Mouse (Mus musculus) midbrain, embryonic 11.5 days (tissue): Measurements from ENCODE around the gene Angptl1. TPM values are rescaled to one million over a fixed set of nuclear protein-coding genes. Genes with fewer than 3 reads are reported as not detected.

Experiments used
- ATAC-seq: fragments of 200-750 bp; cut with Nextera tagmentation; 2 replicates; pipeline ENCODE4 v1.8.0; 2017; ENCODE audit warnings: moderate TSS enrichment, moderate library complexity; ENCODE audit not compliant: low FRiP score
- DNase-seq: peaks from one replicate; pipeline ENCODE4 v3.0.0; 2015; ENCODE audit warnings: low spot score; ENCODE audit errors: missing footprints
- H3K27ac ChIP-seq: fragments of 300-500 bp; sonication (generic); 2 replicates; pipeline ENCODE4 v1.5.1; 2014; ENCODE audit warnings: low read depth, low read length
- H3K27me3 ChIP-seq: fragments of 300-500 bp; sonication (generic); 2 replicates; pipeline ENCODE4 v1.6.1; 2014; ENCODE audit warnings: mild to moderate bottlenecking, low read length, moderate library complexity, mixed read lengths; ENCODE audit not compliant: control insufficient read depth, insufficient read depth
- H3K36me3 ChIP-seq: fragments of 300-500 bp; sonication (generic); 2 replicates; pipeline ENCODE4 v1.6.1; 2014; ENCODE audit warnings: mild to moderate bottlenecking, low read length, moderate library complexity, mixed read lengths; ENCODE audit not compliant: control insufficient read depth, insufficient read depth
- H3K4me1 ChIP-seq: fragments of 300-500 bp; sonication (generic); 2 replicates; pipeline ENCODE4 v1.6.1; 2014; ENCODE audit warnings: low read length; ENCODE audit not compliant: control insufficient read depth, insufficient read depth
- H3K4me2 ChIP-seq: fragments of 300-500 bp; sonication (generic); 2 replicates; pipeline ENCODE4 v1.6.1; 2014; ENCODE audit warnings: mild to moderate bottlenecking, moderate library complexity
- H3K4me3 ChIP-seq: fragments of 300-500 bp; sonication (generic); 2 replicates; pipeline ENCODE4 v1.5.1; 2014; ENCODE audit warnings: low read depth, low read length
- H3K9ac ChIP-seq: fragments of 300-500 bp; sonication (generic); 2 replicates; pipeline ENCODE4 v1.6.1; 2014; ENCODE audit warnings: low read length
- H3K9me3 ChIP-seq: fragments of 300-500 bp; sonication (generic); 2 replicates; pipeline ENCODE4 v1.6.1; 2016; ENCODE audit warnings: low read length; ENCODE audit not compliant: control insufficient read depth
- WGBS: fragments of 180-500 bp; shearing (Covaris S2); extraction: QIAGEN DNeasy Blood & Tissue Kit; methylation state at CpG from one replicate; pipeline ENCODE4 v1.1.7; 2014; 5-methylcytosine and 5-hydroxymethylcytosine counted together
- polyA plus RNA-seq: library from polyadenylated mRNA; unstranded; fragments of >200 nt; fragmentation: Nextera tagmentation; extraction: Ambion mirVana; gene quantifications from 2 replicates; pipeline ENCODE4 v1.2.1, GENCODE M21; 2014

Angptl1 gene
- polyA plus RNA-seq: 1.4 and 1.6 TPM in 2 replicates

DNA sequence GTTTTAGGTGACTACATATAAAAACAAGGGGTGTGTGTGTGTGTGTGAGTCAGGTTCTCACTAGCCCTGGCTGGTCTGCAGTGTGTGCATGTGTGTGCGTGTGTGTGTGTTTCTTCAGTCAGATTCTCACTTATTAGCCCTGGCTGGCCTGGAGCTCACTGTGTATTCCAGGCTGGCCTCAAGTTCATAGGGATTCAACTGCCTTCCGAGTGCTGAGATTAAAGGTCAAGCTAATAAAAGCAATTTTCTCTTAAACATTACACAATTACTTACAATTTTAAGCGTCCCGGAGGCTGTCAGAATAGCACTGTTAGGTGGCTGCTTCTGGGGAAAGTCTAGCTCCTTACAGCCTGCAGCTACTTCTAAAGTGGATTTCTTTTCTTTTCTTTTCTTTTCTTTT, at the start of gene Angptl1:
Gene Angptl1 (plus strand): TSS at position 386 of the 400 bp plus-strand sequence.
- Histone ChIP-seq H3K4me3 (no peak within 1 kb of the TSS), H3K4me2 (no peak within 1 kb of the TSS), H3K27me3 (no peaks in the 10 kb centered on the region), H3K9me3 (no peaks in the 10 kb centered on the region), H3K4me1 (peaks cover 5% of the 10 kb centered on the region), H3K9ac (no peak within 1 kb of the TSS), H3K36me3 (no peaks in the 10 kb centered on the region), H3K27ac (no peak within 1 kb of the TSS)
- 67% methylated on average over 4 of the region's 4 CpGs for WGBS
- ATAC-seq: no peak
- no peak for DNase-seq

DNA sequence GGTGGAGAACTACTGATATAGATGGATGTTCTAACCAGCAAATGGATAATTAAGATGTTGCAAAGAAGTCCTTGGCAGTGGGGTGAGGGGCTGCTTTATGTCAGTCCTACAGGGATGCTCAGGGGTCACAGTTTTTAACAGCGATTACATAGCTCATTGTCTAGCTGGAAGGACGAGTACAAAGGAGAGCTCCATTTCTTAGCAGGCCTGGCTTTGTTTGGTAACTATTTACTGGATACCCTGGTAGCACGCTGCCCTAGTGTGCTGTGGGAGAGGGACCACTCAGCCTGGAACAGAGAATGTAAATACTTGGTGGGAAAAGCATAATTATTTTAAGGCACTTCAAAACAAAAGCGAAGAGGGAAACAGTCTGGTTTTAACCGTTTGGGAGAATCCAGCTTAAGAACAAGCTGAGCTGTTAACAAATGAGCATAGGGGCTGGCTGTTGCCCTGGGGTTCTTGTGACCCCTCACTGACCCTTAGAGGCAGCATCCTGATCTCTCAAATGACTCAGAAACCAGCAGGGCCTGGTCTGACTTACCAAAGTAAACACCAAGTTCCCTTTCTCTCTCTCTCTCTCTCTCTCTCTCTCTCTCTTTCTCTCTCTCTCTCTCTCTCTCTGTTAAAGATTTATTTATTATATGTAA, 48.4 kb upstream of the Angptl1 start:
- H3K27ac ChIP-seq: no peak overlapping the region; the same call in 1 of the 2 replicates
- peaks cover 5% of the 10 kb centered on the region for H3K4me1 ChIP-seq
- peak; percentile 91 for DNase-seq
- peak; percentile 73 for ATAC-seq
- no peaks in the 10 kb centered on the region for H3K36me3 ChIP-seq
- no peak overlapping the region for H3K4me3 ChIP-seq
- H3K9me3 ChIP-seq: no peaks in the 10 kb centered on the region
- peaks cover 20% of the 10 kb centered on the region for H3K27me3 ChIP-seq
- WGBS: 5% methylated on average over 5 of the region's 5 CpGs
- no peak overlapping the region for H3K9ac ChIP-seq
- H3K4me2 ChIP-seq: no peak overlapping the region

DNA sequence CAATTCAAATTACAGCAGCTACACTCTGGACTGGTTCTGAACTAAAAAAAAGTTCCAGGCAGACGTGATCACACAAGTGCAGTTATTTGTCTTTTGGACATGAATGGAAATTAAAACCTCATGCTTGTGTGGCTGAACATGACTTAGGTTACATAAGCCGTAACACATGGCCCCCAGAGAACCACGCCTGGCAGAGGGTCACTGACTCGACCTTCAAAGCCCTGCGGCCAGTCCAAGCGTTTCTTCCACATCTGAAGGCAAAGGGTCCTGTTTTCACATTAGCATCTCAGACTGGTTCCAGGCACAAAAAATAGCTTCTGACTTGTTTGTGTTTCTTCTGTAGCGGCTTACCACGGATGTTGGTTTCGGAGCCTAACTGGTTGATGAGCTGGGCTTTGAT, 42.1 kb upstream of the Angptl1 start:
- DNase-seq: no peak
- H3K9ac ChIP-seq: no peak overlapping the region
- no peak for ATAC-seq
- no peak overlapping the region for H3K27ac ChIP-seq
- H3K4me3 ChIP-seq: no peak overlapping the region
- no peaks in the 10 kb centered on the region for H3K9me3 ChIP-seq
- no peak overlapping the region for H3K4me2 ChIP-seq
- no peaks in the 10 kb centered on the region for H3K4me1 ChIP-seq
- 0 out of 2 replicates have a peak, but pooled peaks cover 4% of the 10 kb centered on the region for H3K27me3 ChIP-seq
- 68% methylated on average over 9 of the region's 9 CpGs for WGBS
- no peaks in the 10 kb centered on the region for H3K36me3 ChIP-seq

DNA sequence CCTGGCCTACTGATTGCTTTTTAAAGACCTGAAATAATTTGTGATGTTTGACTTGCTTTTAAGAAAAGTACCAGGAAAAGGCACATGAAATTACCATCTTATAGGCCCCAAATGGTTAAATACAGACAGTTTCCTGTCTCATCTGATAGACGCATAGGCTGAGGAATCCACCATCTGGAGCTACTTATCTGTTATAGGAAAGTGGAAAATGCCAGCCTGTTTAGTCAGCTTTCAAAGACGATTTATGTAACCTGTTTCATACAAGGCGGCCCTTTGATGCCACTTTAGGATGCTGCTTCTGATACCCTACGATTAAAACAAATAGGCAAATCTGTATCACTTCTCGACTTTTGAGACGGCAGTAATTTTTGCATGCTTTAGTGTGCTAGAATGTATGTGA, 37.1 kb upstream of the Angptl1 start:
- ATAC-seq (no peak), DNase-seq (no peak)
- Histone ChIP-seq H3K9ac (no peak overlapping the region), H3K36me3 (no peaks in the 10 kb centered on the region), H3K27me3 (no peaks in the 10 kb centered on the region), H3K4me1 (no peaks in the 10 kb centered on the region), H3K9me3 (no peaks in the 10 kb centered on the region), H3K27ac (no peak overlapping the region), H3K4me2 (no peak overlapping the region), H3K4me3 (no peak overlapping the region)
- WGBS: 88% methylated on average over 6 of the region's 6 CpGs

DNA sequence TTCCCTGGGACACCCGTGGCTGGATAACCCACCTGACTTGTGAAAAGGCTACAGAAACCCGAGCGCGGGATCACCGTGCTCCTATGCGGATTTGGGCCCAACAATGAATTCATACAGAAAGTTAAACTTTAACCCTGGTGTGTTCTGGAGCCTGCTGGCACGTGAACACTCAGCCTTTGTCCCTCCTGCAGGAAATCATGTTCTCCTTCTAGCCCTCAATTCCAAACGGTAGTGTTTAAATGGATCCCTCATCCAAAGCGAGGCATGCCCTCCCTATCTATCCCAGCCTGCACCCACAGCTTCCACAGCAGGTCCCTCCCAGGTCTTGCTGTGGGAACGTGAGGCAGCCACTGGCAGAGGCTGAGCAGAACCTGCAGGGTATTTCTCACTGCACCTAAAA, 30.0 kb upstream of the Angptl1 start:
- DNase-seq (no peak), ATAC-seq (no peak)
- H3K4me3 ChIP-seq: no peak overlapping the region
- no peaks in the 10 kb centered on the region for H3K4me1 ChIP-seq
- no peak overlapping the region for H3K4me2 ChIP-seq
- no peak overlapping the region for H3K27ac ChIP-seq
- WGBS: 84% methylated on average over 10 of the region's 10 CpGs
- H3K9me3 ChIP-seq: no peaks in the 10 kb centered on the region
- no peak overlapping the region for H3K9ac ChIP-seq
- no peaks in the 10 kb centered on the region for H3K36me3 ChIP-seq
- no peaks in the 10 kb centered on the region for H3K27me3 ChIP-seq

DNA sequence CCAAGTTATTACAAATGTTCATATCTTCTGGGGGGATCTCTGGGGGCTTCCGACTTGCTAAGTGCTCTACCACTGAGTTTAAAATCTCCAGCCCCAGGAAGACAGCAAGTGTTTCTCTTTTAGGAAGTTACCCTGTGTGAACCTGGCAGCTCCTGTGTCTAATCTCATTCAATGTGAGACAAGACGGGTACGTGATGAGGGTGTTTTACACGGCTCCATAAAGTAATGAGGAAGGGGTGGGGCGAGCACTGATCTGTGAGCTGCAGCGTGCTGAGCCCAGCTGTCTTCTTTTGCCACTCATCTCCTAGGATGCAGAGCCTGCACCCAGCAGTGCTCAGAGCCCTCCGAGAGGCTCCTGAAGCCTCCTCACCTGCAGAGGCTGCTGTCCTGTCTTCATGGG, 26.4 kb upstream of the Angptl1 start:
- no peaks in the 10 kb centered on the region for H3K36me3 ChIP-seq
- H3K27me3 ChIP-seq: no peaks in the 10 kb centered on the region
- H3K9me3 ChIP-seq: no peaks in the 10 kb centered on the region
- H3K9ac ChIP-seq: no peak overlapping the region
- no peak overlapping the region for H3K4me2 ChIP-seq
- ATAC-seq (no peak), DNase-seq (no peak)
- no peak overlapping the region for H3K4me3 ChIP-seq
- H3K27ac ChIP-seq: no peak overlapping the region
- no peaks in the 10 kb centered on the region for H3K4me1 ChIP-seq
- 90% methylated on average over 7 of the region's 7 CpGs for WGBS

DNA sequence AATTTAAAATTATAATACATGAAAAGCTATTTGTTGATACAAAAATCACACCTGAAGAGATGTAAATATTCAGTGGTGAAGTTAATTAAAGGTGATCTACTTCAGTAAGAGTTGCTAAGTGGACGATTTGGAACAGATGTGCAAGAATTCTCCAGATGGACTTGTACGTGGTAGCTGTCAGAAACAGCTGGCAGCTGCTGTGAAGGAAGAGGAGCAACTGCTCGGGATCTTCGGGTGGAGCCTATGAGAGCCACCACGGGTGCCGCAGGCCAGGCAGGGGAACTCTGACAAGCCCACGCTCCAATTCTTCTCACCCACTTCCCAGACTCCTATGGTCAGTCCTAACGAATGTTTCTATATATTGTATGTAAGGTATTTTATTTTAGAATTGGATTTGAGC, 25.6 kb upstream of the Angptl1 start:
- no peak overlapping the region for H3K4me2 ChIP-seq
- peaks cover 3% of the 10 kb centered on the region for H3K36me3 ChIP-seq
- H3K27ac ChIP-seq: no peak overlapping the region
- 85% methylated on average over 8 of the region's 8 CpGs for WGBS
- no peak for ATAC-seq
- no peaks in the 10 kb centered on the region for H3K4me1 ChIP-seq
- H3K9ac ChIP-seq: no peak overlapping the region
- no peak overlapping the region for H3K4me3 ChIP-seq
- DNase-seq: no peak
- no peaks in the 10 kb centered on the region for H3K9me3 ChIP-seq
- no peaks in the 10 kb centered on the region for H3K27me3 ChIP-seq

DNA sequence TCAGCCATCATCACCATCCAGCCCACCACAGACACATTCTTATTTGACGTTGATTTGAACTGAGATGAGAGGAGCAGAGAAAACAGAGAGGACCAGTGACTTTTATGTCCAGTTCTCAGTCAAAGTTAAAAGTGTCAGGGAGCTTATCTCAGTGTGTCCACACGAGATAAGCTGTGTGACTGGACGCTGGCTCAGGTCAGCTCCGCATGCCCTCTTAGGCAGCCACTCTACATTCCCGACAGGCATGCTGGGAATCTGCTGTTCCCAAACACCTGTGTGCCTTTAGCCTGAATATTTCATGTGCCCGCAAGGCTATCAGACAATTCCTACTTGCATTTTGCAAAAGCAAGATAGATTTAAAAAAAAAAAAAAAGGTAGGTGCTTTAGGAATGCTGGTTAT, 24.9 kb upstream of the Angptl1 start:
- Histone ChIP-seq H3K4me2 (no peak overlapping the region), H3K4me1 (no peaks in the 10 kb centered on the region), H3K9ac (no peak overlapping the region), H3K4me3 (no peak overlapping the region), H3K9me3 (no peaks in the 10 kb centered on the region), H3K27ac (no peak overlapping the region), H3K36me3 (peaks cover 4% of the 10 kb centered on the region), H3K27me3 (no peaks in the 10 kb centered on the region)
- ATAC-seq: no peak
- no peak for DNase-seq
- 70% methylated on average over 6 of the region's 6 CpGs for WGBS

DNA sequence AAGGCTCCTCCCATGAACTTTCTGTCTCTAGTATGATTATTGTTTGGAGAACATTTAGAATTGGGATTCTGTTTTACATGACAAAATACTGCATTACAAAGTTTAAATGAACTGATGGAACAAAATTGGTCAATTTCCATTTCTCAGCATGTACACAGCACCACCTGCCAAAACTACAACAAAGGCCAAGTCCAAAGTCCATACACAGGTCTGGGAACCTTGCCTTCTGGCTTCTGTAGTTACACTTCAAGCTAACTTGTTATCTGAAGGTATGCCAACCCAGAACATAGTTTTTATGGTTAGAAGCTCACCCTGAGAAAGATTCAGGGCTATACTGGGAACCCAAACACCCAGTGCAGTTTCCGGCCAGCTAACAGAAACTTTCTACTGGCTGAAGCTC, 19.1 kb upstream of the Angptl1 start:
- H3K27ac ChIP-seq: no peak overlapping the region
- H3K4me2 ChIP-seq: no peak overlapping the region
- H3K36me3 ChIP-seq: peaks cover 4% of the 10 kb centered on the region
- no peaks in the 10 kb centered on the region for H3K4me1 ChIP-seq
- WGBS: 97% methylated on average over 1 of the region's 1 CpGs
- H3K9ac ChIP-seq: no peak overlapping the region
- ATAC-seq (no peak), DNase-seq (no peak)
- H3K27me3 ChIP-seq: no peaks in the 10 kb centered on the region
- H3K4me3 ChIP-seq: no peak overlapping the region
- H3K9me3 ChIP-seq: no peaks in the 10 kb centered on the region
